Mouse (Mus musculus): Measurements from ENCODE around the gene Hoxd11.

The Hoxd11 gene

GRCm38 (mm10) chr2:74693432-74693827, 14.1 kb downstream of the Hoxd11 start:
- DNase-seq (ENCODE audit: inconsistent age in 2 of 2, low spot score in 1 of 2): no peak

GRCm38 (mm10) chr2:74694066-74694465, 14.7 kb downstream of the Hoxd11 start:
- DNase-seq (ENCODE audit: inconsistent age in 2 of 2, low spot score in 1 of 2): peak in 1 of 2 experiments; percentile 67

GRCm38 (mm10) chr2:74695383-74695782, 16.0 kb downstream of the Hoxd11 start:
- DNase-seq (ENCODE audit: inconsistent age in 2 of 2, low spot score in 1 of 2): no peak

GRCm38 (mm10) chr2:74695813-74696430, 16.6 kb downstream of the Hoxd11 start:
- no peak for DNase-seq (ENCODE audit: inconsistent age in 2 of 2, low spot score in 1 of 2)

GRCm38 (mm10) chr2:74696442-74697335, 17.3 kb downstream of the Hoxd11 start:
- peak in 1 of 2 experiments; percentile 18 for DNase-seq (ENCODE audit: inconsistent age in 2 of 2, low spot score in 1 of 2)

- DNase-seq (ENCODE audit: inconsistent age in 2 of 2, low spot score in 1 of 2): peak; percentile 79 to 94
Measured at GRCm38 (mm10) chr2:74697567-74698121, 18.3 kb downstream of the Hoxd11 start, which contains the start of gene Hoxd9. TSS of gene Hoxd9 (plus strand) at chr2:74697727.

GRCm38 (mm10) chr2:74698201-74699052, 19.1 kb downstream of the Hoxd11 start:
- DNase-seq (ENCODE audit: inconsistent age in 2 of 2, low spot score in 1 of 2): peak; percentile 64 to 86

GRCm38 (mm10) chr2:74699053-74699430, 19.7 kb downstream of the Hoxd11 start:
- DNase-seq (ENCODE audit: inconsistent age in 2 of 2, low spot score in 1 of 2): peak; percentile 33 to 73

GRCm38 (mm10) chr2:74699664-74700545, 20.5 kb downstream of the Hoxd11 start:
- DNase-seq (ENCODE audit: inconsistent age in 2 of 2, low spot score in 1 of 2): peak; percentile 9 to 34

- DNase-seq (ENCODE audit: inconsistent age in 2 of 2, low spot score in 1 of 2): peak in 1 of 2 experiments; percentile 27
Measured at GRCm38 (mm10) chr2:74700546-74701112, 21.3 kb downstream of the Hoxd11 start.

GRCm38 (mm10) chr2:74701949-74702819, 22.8 kb downstream of the Hoxd11 start:
- DNase-seq (ENCODE audit: inconsistent age in 2 of 2, low spot score in 1 of 2): peak; percentile 68 to 93

- DNase-seq (ENCODE audit: inconsistent age in 2 of 2, low spot score in 1 of 2): no peak
Measured at GRCm38 (mm10) chr2:74702820-74703219, 23.5 kb downstream of the Hoxd11 start.

- DNase-seq (ENCODE audit: inconsistent age in 2 of 2, low spot score in 1 of 2): no peak
Measured at GRCm38 (mm10) chr2:74703317-74703716, 24.0 kb downstream of the Hoxd11 start.

- DNase-seq (ENCODE audit: inconsistent age in 2 of 2, low spot score in 1 of 2): peak in 1 of 2 experiments; percentile 47
Measured at GRCm38 (mm10) chr2:74703720-74704392, 24.5 kb downstream of the Hoxd11 start.

GRCm38 (mm10) chr2:74704393-74704998, 25.1 kb downstream of the Hoxd11 start, which contains the start of gene Hoxd8:
TSS of gene Hoxd8 (plus strand) at chr2:74704615.
- peak; percentile 89 to 95 for DNase-seq (ENCODE audit: inconsistent age in 2 of 2, low spot score in 1 of 2)

GRCm38 (mm10) chr2:74704999-74705466, 25.7 kb downstream of the Hoxd11 start:
- peak; percentile 75 to 88 for DNase-seq (ENCODE audit: inconsistent age in 2 of 2, low spot score in 1 of 2)

GRCm38 (mm10) chr2:74705467-74706089, 26.2 kb downstream of the Hoxd11 start:
- DNase-seq (ENCODE audit: inconsistent age in 2 of 2, low spot score in 1 of 2): peak; percentile 85 to 93

Measured in adrenal gland, adult (tissue).